Mouse (Mus musculus) cortical plate, adult 2 months (tissue): ENCODE results near the gene Fam76b. TPM values are rescaled to one million over a fixed set of nuclear protein-coding genes. Genes with fewer than 3 reads are reported as not detected.
A peak's percentile ranks its signal among the peaks of the same experiment; 100 is the strongest.
"Not testable (repeated sequence)": the region's sequence is repeated elsewhere in the genome, so short reads cannot be mapped to it uniquely, and the experiment has no call there.

Source experiments
- H3K27ac ChIP-seq: fragments of 200-500 bp; 2 replicates; pipeline ENCODE4 v1.5.1; 2012; ENCODE audit warnings: low read length, control low read depth, inconsistent platforms; ENCODE audit not compliant: insufficient read depth
- H3K4me1 ChIP-seq: fragments of 200-500 bp; 2 replicates; pipeline ENCODE4 v1.6.1; 2011; ENCODE audit warnings: low read length; ENCODE audit not compliant: control insufficient read depth, insufficient read depth
- H3K4me3 ChIP-seq: fragments of 200-500 bp; 2 replicates; pipeline ENCODE4 v1.5.1; 2011; ENCODE audit warnings: mild to moderate bottlenecking, low read length, control low read depth; ENCODE audit not compliant: insufficient read depth
- CTCF ChIP-seq: fragments of 200-500 bp; IDR thresholded peaks from 2 replicates; pipeline ENCODE4 v1.5.1; 2011; ENCODE audit warnings: mild to moderate bottlenecking, control low read depth, low read length; ENCODE audit not compliant: insufficient read depth; ENCODE audit errors: extremely low read depth
- POLR2A ChIP-seq: fragments of 200-500 bp; IDR thresholded peaks from 2 replicates; pipeline ENCODE4 v1.6.1; 2011; ENCODE audit warnings: mild to moderate bottlenecking, low read length, control low read depth; ENCODE audit not compliant: insufficient read depth; ENCODE audit errors: extremely low read depth
- polyA plus RNA-seq: library from polyadenylated mRNA; depleted of rRNA; stranded (reverse); fragments of >200 nt; gene quantifications from 2 replicates; pipeline ENCODE4 v1.2.3, GENCODE M21; 2012; rRNA removed

The Fam76b gene
- polyA plus RNA-seq: 20.8 and 22.2 TPM in 2 replicates

GRCm38 (mm10) chr9:13827406-13828086 lies at the start of gene Fam76b:
Fam76b (plus strand) TSS chr9:13827716.
- H3K4me1 ChIP-seq: no peaks in the 10 kb centered on the region; the same call in 1 of the 2 replicates
- peak within 1 kb of the TSS; percentile 89 for H3K27ac ChIP-seq
- H3K4me3 ChIP-seq: peak within 1 kb of the TSS; percentile 45
- TF ChIP-seq CTCF: no peak
- TF ChIP-seq POLR2A: peak; percentile 75

GRCm38 (mm10) chr9:13781985-13782384 lies 45.5 kb upstream of the Fam76b start:
- TF ChIP-seq CTCF (no peak), POLR2A (no peak)
- H3K4me3 ChIP-seq: no peak overlapping the region
- no peaks in the 10 kb centered on the region; the same call in 1 of the 2 replicates for H3K4me1 ChIP-seq
- no peak overlapping the region for H3K27ac ChIP-seq

GRCm38 (mm10) chr9:13790864-13791263 lies 36.7 kb upstream of the Fam76b start:
- H3K4me1 ChIP-seq, H3K4me3 ChIP-seq, H3K27ac ChIP-seq: not testable (repeated sequence)

- no peak for TF ChIP-seq CTCF
- no peaks in the 10 kb centered on the region for H3K4me1 ChIP-seq
These were observed 33.2 kb upstream of the Fam76b start for GRCm38 (mm10) chr9:13794302-13794701.

GRCm38 (mm10) chr9:13794756-13795155 lies 32.8 kb upstream of the Fam76b start:
- H3K4me1 ChIP-seq: no peaks in the 10 kb centered on the region
- no peak for TF ChIP-seq POLR2A
- TF ChIP-seq CTCF: no peak
- H3K27ac ChIP-seq: no peak overlapping the region

More at GRCm38 (mm10) chr9:13794302-13794701, 33.2 kb upstream of the Fam76b start:
- no peak overlapping the region for H3K27ac ChIP-seq
- H3K4me3 ChIP-seq: no peak overlapping the region

GRCm38 (mm10) chr9:13804480-13804879 lies 23.0 kb upstream of the Fam76b start:
- Histone ChIP-seq H3K27ac (no peak overlapping the region), H3K4me3 (no peak overlapping the region), H3K4me1 (no peaks in the 10 kb centered on the region)
- TF ChIP-seq POLR2A: no peak

More at GRCm38 (mm10) chr9:13794756-13795155, 32.8 kb upstream of the Fam76b start:
- no peak overlapping the region for H3K4me3 ChIP-seq

- TF ChIP-seq CTCF: no peak
- no peak for TF ChIP-seq POLR2A
- Histone ChIP-seq H3K4me3 (no peak overlapping the region), H3K27ac (no peak overlapping the region), H3K4me1 (no peaks in the 10 kb centered on the region)
These were observed 20.7 kb upstream of the Fam76b start for GRCm38 (mm10) chr9:13806854-13807253.

- TF ChIP-seq CTCF (no peak), POLR2A (no peak)
- no peak overlapping the region for H3K27ac ChIP-seq
- no peak overlapping the region for H3K4me3 ChIP-seq
- H3K4me1 ChIP-seq: no peaks in the 10 kb centered on the region
These were observed 19.9 kb upstream of the Fam76b start for GRCm38 (mm10) chr9:13807657-13808056.

- H3K27ac ChIP-seq: no peak overlapping the region
- H3K4me3 ChIP-seq: no peak overlapping the region
- H3K4me1 ChIP-seq: no peaks in the 10 kb centered on the region
- no peak for TF ChIP-seq POLR2A
- no peak for TF ChIP-seq CTCF
These were observed 17.6 kb upstream of the Fam76b start for GRCm38 (mm10) chr9:13809937-13810336.

GRCm38 (mm10) chr9:13818369-13818768 lies 9.1 kb upstream of the Fam76b start:
- TF ChIP-seq POLR2A (no peak), CTCF (no peak)
- H3K4me3 ChIP-seq: no peak overlapping the region
- no peak overlapping the region for H3K27ac ChIP-seq
- H3K4me1 ChIP-seq: no peaks in the 10 kb centered on the region
